Mouse (Mus musculus) lung, postnatal 0 days (tissue): ENCODE measurements at regions not wholly inside any gene's neighbourhood (a gene's known extent, or its start where the extent isn't known, plus 50 kb on each side); places are given as distances from the start of the nearest gene placed in this dataset.

Source experiments
- CTCF ChIP-seq: IDR thresholded peaks from 2 replicates; pipeline ENCODE4 v1.5.1; 2016; ENCODE audit warnings: antibody characterized with exemption, mild to moderate bottlenecking
- EP300 ChIP-seq: IDR thresholded peaks from 2 replicates; pipeline ENCODE4 v1.6.1; 2016; ENCODE audit warnings: antibody characterized with exemption, mild to moderate bottlenecking, control low read depth

GRCm38 (mm10) chr4:56305664-56306330 lies 434.1 kb upstream of the Gm26657 start:
- TF ChIP-seq EP300 (peak; percentile 52; the same call in 1 of the 2 replicates), CTCF (no peak)
